Mouse (Mus musculus): ENCODE measurements at regions not wholly inside any gene's neighbourhood (a gene's known extent, or its start where the extent isn't known, plus 50 kb on each side); places are given as distances from the start of the nearest gene placed in this dataset.

- no peak for DNase-seq (ENCODE audit: low spot score)
Measured at GRCm38 (mm10) chr10:42131798-42132197, 113.6 kb upstream of the Armc2 start.

DNA sequence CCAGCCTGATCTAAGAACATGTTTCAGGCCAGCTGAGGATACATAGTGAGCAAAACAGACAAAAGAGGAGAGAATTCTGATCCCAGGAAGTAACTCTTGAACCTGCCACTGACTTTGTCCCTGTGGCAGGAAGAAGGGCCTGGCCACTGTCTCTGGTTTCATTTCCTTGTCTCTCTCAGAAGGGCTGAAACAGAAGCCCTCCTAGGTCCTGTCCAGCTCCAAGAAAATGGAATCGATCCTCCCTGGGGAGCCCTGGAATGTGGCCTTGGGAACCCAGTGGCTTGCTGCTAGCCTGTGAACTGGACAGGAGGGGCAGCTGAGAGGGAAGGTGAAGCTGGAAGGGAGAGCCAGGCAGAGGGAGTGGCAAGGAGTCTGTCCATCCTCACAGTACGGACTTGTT, 113.1 kb upstream of the Armc2 start:
- no peak for DNase-seq (ENCODE audit: low spot score)

DNA sequence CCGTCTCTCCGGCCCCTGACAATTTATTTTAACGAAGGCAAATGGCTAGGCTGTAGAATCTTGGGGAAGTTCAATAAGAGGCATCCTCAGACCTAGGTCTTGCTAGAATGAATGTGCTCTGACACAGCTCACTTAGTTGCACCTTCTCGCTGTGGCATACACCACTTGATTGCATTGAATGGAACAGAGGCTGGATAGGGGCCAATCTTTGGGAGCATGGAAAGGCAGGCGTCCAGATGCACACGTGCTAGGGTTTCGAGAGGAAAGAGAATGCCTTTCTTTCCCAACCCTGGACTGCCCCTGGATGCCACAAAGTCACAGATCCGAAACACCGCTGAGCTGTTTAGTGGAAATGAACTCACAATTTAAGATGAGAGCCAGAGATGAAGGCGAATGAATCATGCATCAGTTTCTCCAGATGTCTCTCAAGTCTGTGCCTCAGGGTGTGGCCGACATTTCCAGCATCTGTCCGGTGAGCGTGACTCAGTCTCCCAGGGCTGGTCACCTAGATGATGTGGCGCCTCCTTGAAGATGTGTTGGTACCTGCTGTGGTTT, 109.7 kb upstream of the Armc2 start:
- peak; percentile 32 for DNase-seq (ENCODE audit: low spot score)

DNA sequence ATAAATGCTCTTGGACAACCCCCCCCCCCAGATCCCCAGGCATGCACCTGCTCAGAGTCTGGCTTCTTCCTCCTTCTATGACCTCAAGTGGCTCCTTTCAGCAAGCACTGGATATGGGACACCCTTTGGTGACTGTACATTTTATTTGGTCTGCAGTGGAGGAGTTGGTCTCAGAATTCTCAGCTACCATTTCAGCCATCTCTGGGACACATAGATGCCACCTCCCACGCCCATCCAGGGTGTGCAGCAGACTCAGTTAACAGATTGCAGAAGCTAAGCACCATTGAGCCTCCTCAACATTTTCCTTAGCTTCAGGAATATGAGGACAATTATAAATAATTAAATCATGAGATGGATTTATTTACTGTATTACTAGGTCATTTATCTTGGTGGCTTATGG, 108.6 kb upstream of the Armc2 start:
- DNase-seq (ENCODE audit: low spot score), result no peak

DNA sequence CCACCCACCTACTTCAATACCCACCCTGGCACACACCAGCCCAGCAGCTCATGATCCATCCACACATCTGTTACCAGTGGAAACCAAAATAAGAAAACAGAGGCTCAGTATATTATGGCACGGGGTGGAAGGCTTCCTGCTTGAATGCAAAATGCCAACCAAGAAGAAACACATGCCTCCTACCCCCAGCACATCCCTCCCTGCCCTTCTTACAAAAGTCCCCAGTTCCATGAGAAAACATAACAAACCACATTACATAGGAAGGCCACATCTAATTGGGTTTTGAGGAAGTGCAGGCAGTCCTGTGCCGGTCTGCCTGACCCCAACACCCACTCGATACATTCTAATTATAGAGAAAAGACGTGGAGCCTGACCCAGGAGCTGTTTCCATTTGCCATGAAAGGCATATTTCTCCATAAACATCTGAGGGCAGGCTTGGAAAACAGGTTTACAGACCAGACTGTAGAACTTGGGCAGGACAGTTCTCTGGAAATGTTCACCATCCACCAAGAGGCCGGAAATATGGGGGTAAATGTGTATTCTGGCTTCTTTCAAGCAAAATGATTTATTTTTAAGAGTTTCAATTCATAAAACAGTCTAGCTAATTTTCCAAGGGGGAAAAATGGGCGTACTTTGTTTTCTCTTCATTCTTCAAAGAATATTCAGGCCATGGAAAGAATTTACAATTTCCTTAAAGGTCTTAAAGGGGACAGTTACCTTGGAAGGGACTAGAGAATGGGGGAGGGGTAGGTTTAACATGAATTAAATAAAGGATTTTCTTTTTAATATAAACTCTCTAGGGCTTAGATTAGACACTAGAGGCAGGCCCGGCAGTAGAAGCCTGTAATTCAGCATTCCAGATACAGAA, 104.8 kb upstream of the Armc2 start:
- DNase-seq (ENCODE audit: low spot score), result peak; percentile 55

DNA sequence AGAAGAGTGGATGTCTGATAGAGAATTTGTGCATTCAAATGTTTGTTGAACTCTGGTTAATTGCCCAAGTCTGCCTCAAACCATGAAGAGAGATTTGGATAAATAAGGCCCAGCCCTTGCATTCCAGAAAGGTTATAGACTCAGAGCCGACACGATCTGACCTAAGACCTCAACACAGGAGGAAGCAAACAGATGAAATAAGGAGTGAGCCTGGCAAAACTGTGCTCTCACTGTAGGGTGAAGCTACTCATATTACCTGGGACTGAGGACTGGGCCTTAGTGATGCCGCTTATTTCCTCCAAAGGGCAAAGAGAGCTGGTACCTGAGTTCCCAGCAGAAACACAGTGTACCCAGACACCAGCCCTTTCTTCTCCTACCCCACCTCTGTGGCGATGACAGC, 103.7 kb upstream of the Armc2 start:
- DNase-seq (ENCODE audit: low spot score), result no peak

DNA sequence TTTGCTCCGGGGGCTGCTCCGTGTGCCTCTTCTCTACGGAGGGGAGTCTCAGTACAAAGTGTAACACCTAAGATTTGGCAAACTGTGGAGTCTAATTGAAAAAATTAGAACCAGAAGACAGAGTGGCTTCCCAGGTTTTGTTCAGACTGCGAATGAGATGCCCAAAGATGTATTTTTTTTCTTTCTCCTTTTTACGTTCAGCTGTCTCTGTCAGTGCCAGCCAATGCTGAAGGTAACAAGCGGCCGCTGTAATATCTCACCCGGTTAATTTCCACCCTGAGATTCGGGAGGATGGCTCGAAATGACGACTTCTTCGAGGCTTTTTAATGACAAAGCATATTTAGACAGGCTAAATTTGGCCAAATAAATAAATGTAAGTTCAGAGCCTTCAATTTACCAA, 101.1 kb upstream of the Armc2 start:
- DNase-seq (ENCODE audit: low spot score), result no peak

- no peak for DNase-seq (ENCODE audit: low spot score)
Measured at GRCm38 (mm10) chr10:42118361-42119188, 100.3 kb upstream of the Armc2 start.

- no peak for DNase-seq (ENCODE audit: low spot score)
Measured at GRCm38 (mm10) chr10:42117523-42117922, 99.3 kb upstream of the Armc2 start.

- no peak for DNase-seq (ENCODE audit: low spot score)
Measured at GRCm38 (mm10) chr10:42115920-42116298, 97.7 kb upstream of the Armc2 start.

- no peak for DNase-seq (ENCODE audit: low spot score)
Measured at GRCm38 (mm10) chr10:42115224-42115919, 97.1 kb upstream of the Armc2 start.

GRCm38 (mm10) chr10:42110704-42111103, 92.5 kb upstream of the Armc2 start:
- no peak for DNase-seq (ENCODE audit: low spot score)

DNA sequence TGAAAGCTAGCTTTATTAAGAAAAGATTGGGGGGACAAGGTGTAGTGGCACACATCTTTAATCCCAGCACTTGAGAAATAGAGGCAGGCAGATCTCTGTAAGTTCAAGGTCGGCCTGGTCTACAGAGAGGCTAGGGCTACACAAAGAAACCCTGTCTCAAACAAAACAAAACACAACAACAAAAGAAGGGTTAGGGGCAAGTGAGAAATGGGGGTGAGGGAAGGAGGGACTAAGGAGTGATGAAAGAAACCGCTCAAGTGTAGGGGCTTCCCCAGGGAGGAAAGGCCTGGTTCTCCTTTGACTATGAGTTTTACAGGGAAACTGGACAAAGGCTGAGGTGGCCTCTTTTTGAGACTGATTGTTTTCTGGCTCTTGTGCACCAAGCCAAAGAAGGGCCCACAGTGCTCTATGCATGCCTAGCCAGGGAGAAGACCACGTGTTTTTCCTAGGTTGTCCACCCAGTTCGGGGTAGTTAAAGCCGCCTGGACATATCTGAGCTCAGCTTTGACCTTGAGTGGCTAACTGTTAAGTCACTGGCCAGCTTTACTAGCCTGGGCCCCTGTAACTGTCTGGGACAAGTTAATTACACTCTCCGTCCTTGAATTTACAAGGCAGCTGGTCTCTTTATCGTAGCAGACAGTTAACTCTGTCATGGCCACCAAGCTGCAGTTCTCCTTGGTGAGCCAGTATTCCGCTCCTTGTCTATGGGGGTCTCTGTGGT, 90.2 kb upstream of the Armc2 start:
- no peak for DNase-seq (ENCODE audit: low spot score)

- no peak for DNase-seq (ENCODE audit: low spot score)
Measured at GRCm38 (mm10) chr10:42107437-42108293, 89.4 kb upstream of the Armc2 start.

GRCm38 (mm10) chr10:42106611-42107010, 88.4 kb upstream of the Armc2 start:
- DNase-seq (ENCODE audit: low spot score), result no peak

DNA sequence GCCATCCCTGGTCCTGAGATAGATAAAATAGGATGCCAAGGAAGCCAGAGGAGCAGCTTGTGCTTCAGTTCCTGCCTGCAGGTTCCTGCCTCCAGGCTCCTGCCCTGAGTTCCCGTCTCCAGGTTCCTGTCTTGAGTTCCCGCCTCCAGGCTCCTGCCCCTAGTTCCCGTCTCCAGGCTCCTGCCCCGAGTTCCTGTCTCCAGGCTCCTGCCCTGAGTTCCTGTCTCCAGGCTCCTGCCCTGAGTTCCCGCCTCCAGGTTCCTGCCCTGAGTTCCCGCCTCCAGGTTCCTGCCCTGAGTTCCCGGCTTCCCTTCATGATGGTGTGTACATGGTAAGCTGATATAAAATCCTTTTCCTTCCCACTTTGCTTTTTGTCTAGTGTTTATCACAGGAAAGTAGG, 86.8 kb upstream of the Armc2 start:
- DNase-seq (ENCODE audit: low spot score), result no peak

- DNase-seq (ENCODE audit: low spot score), result no peak
Measured at GRCm38 (mm10) chr10:42102320-42102719, 84.1 kb upstream of the Armc2 start.

DNA sequence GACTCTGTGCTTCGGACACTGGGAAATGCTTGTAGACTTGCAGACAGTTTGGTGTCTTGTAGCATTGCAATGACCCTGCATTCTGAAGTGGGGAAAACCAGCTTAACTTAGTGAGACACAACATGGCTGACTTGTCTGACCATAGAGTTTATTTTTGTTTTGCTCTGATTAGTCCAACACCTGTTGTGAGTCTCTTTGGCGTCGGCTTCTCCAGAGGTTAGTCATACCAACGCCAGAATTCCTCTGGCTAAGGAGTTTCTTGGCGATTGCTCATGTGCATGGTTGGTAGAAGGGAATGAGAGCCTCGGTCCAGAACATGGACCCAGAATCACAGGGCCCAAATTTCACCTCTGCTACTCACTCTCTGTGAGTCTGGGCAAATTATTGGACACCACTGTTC, 82.9 kb upstream of the Armc2 start:
- DNase-seq (ENCODE audit: low spot score), result no peak

- DNase-seq (ENCODE audit: low spot score), result no peak
Measured at GRCm38 (mm10) chr10:42096924-42097323, 78.7 kb upstream of the Armc2 start.

DNA sequence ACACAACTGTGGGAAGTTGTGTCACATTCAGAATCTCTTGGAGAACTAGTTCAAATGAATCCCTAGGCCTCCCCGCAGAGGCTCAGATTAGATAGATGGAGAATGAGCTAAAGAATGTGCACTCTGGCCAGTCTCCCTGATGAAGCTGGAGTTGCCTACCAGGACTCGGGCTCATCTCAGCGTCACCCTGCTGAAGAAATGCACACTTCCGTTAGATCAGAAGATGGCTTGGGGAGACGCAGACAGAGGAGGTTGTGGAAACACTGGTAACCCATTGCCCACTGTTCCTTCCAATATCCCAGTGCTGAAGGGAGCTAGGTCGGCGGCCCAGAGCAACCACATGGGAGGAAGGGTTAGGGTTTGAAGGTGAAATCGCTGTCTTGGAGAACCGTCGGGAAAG, 77.7 kb upstream of the Armc2 start:
- DNase-seq (ENCODE audit: low spot score), result no peak

All from MN1 (cell line).